Mouse (Mus musculus): ENCODE data around the gene Snn. TPM values are rescaled to one million over a fixed set of nuclear protein-coding genes. Genes with fewer than 3 reads are reported as not detected.

Gene Snn
- polyA plus RNA-seq, 1 experiment from 2014 or later = 59.5 TPM

- Histone ChIP-seq H3K27me3 (replicated peaks; ENCODE audit: low read depth, poor library complexity, severe bottlenecking) (no peaks in the 10 kb centered on the region), H3K4me3 (no peak overlapping the region), H3K4me1 (no peaks in the 10 kb centered on the region), H3K9me3 (no peaks in the 10 kb centered on the region), H3K36me3 (replicated peaks) (no peaks in the 10 kb centered on the region), H3K27ac (replicated peaks) (no peak overlapping the region)
- WGBS = 82% methylated on average over 7 of the region's 7 CpGs
- DNase-seq (ENCODE audit: low spot score) = no peak
Measured at GRCm38 (mm10) chr16:11028206-11028605, 32.5 kb upstream of the Snn start.

GRCm38 (mm10) chr16:11030844-11031243, 29.9 kb upstream of the Snn start:
- no peak for DNase-seq (ENCODE audit: low spot score)
- Histone ChIP-seq H3K4me3 (no peak overlapping the region), H3K9me3 (no peaks in the 10 kb centered on the region), H3K4me1 (peaks cover under 1% of the 10 kb centered on the region; the same call in 1 of the 2 replicates), H3K27me3 (replicated peaks; ENCODE audit: low read depth, poor library complexity, severe bottlenecking) (no peaks in the 10 kb centered on the region), H3K36me3 (replicated peaks) (no peaks in the 10 kb centered on the region), H3K27ac (replicated peaks) (no peak overlapping the region)
- WGBS = 82% methylated on average over 4 of the region's 4 CpGs

GRCm38 (mm10) chr16:11031320-11031719, 29.4 kb upstream of the Snn start:
- no peaks in the 10 kb centered on the region for H3K36me3 ChIP-seq (replicated peaks)
- H3K4me1 ChIP-seq = peaks cover 6% of the 10 kb centered on the region
- H3K4me3 ChIP-seq = no peak overlapping the region
- H3K9me3 ChIP-seq = no peaks in the 10 kb centered on the region
- H3K27me3 ChIP-seq (replicated peaks; ENCODE audit: low read depth, poor library complexity, severe bottlenecking) = peaks cover under 1% of the 10 kb centered on the region; the same call in 1 of the 2 replicates
- 67% methylated on average over 3 of the region's 3 CpGs for WGBS
- DNase-seq (ENCODE audit: low spot score) = no peak
- H3K27ac ChIP-seq (replicated peaks) = no peak overlapping the region

GRCm38 (mm10) chr16:11034193-11034803, 26.4 kb upstream of the Snn start:
- H3K4me1 ChIP-seq = peaks cover 7% of the 10 kb centered on the region
- H3K4me3 ChIP-seq = no peak overlapping the region
- DNase-seq (ENCODE audit: low spot score) = peak; percentile 87
- WGBS = 4% methylated on average over 4 of the region's 4 CpGs
- H3K36me3 ChIP-seq (replicated peaks) = no peaks in the 10 kb centered on the region
- peaks cover 10% of the 10 kb centered on the region for H3K27me3 ChIP-seq (replicated peaks; ENCODE audit: low read depth, poor library complexity, severe bottlenecking)
- H3K9me3 ChIP-seq = no peaks in the 10 kb centered on the region
- H3K27ac ChIP-seq (replicated peaks) = no peak overlapping the region

GRCm38 (mm10) chr16:11035273-11035672, 25.5 kb upstream of the Snn start:
- H3K36me3 ChIP-seq (replicated peaks) = no peaks in the 10 kb centered on the region
- WGBS = 83% methylated on average over 9 of the region's 9 CpGs
- H3K27me3 ChIP-seq (replicated peaks; ENCODE audit: low read depth, poor library complexity, severe bottlenecking) = peaks cover 10% of the 10 kb centered on the region
- H3K4me3 ChIP-seq = no peak overlapping the region
- no peak overlapping the region for H3K27ac ChIP-seq (replicated peaks)
- no peaks in the 10 kb centered on the region for H3K9me3 ChIP-seq
- no peak for DNase-seq (ENCODE audit: low spot score)
- H3K4me1 ChIP-seq = peaks cover 7% of the 10 kb centered on the region

- Histone ChIP-seq H3K4me3 (no peak overlapping the region), H3K27me3 (replicated peaks; ENCODE audit: low read depth, poor library complexity, severe bottlenecking) (peaks cover 10% of the 10 kb centered on the region), H3K27ac (replicated peaks) (no peak overlapping the region), H3K36me3 (replicated peaks) (no peaks in the 10 kb centered on the region), H3K9me3 (no peaks in the 10 kb centered on the region), H3K4me1 (peaks cover 7% of the 10 kb centered on the region)
- WGBS = 27% methylated on average over 15 of the region's 15 CpGs
- DNase-seq (ENCODE audit: low spot score) = peak; percentile 85
Measured at GRCm38 (mm10) chr16:11035790-11036431, 24.8 kb upstream of the Snn start.

GRCm38 (mm10) chr16:11040603-11041002, 20.1 kb upstream of the Snn start:
- Histone ChIP-seq H3K27ac (replicated peaks) (no peak overlapping the region), H3K36me3 (replicated peaks) (no peaks in the 10 kb centered on the region), H3K4me1 (peaks cover 11% of the 10 kb centered on the region), H3K9me3 (no peaks in the 10 kb centered on the region), H3K4me3 (no peak overlapping the region), H3K27me3 (replicated peaks; ENCODE audit: low read depth, poor library complexity, severe bottlenecking) (peaks cover 10% of the 10 kb centered on the region)
- no peak for DNase-seq (ENCODE audit: low spot score)
- 70% methylated on average over 2 of the region's 2 CpGs for WGBS

- DNase-seq (ENCODE audit: low spot score) = no peak
- H3K9me3 ChIP-seq = no peaks in the 10 kb centered on the region
- WGBS = 90% methylated on average over 5 of the region's 5 CpGs
- H3K27ac ChIP-seq (replicated peaks) = no peak overlapping the region
- H3K4me1 ChIP-seq = peaks cover 5% of the 10 kb centered on the region
- no peaks in the 10 kb centered on the region for H3K36me3 ChIP-seq (replicated peaks)
- H3K4me3 ChIP-seq = no peak overlapping the region
- no peaks in the 10 kb centered on the region for H3K27me3 ChIP-seq (replicated peaks; ENCODE audit: low read depth, poor library complexity, severe bottlenecking)
Measured at GRCm38 (mm10) chr16:11043239-11043638, 17.5 kb upstream of the Snn start.

GRCm38 (mm10) chr16:11046437-11046836, 14.3 kb upstream of the Snn start:
- Histone ChIP-seq H3K9me3 (no peaks in the 10 kb centered on the region), H3K4me3 (no peak overlapping the region), H3K4me1 (peaks cover 5% of the 10 kb centered on the region), H3K27me3 (replicated peaks; ENCODE audit: low read depth, poor library complexity, severe bottlenecking) (no peaks in the 10 kb centered on the region), H3K27ac (replicated peaks) (no peak overlapping the region), H3K36me3 (replicated peaks) (no peaks in the 10 kb centered on the region)
- no peak for DNase-seq (ENCODE audit: low spot score)
- WGBS = 89% methylated on average over 7 of the region's 7 CpGs

GRCm38 (mm10) chr16:11047130-11047529, 13.6 kb upstream of the Snn start:
- no peaks in the 10 kb centered on the region for H3K36me3 ChIP-seq (replicated peaks)
- no peak overlapping the region for H3K4me3 ChIP-seq
- H3K27me3 ChIP-seq (replicated peaks; ENCODE audit: low read depth, poor library complexity, severe bottlenecking) = no peaks in the 10 kb centered on the region
- no peak overlapping the region for H3K27ac ChIP-seq (replicated peaks)
- H3K9me3 ChIP-seq = no peaks in the 10 kb centered on the region
- WGBS = 90% methylated on average over 7 of the region's 7 CpGs
- DNase-seq (ENCODE audit: low spot score) = no peak
- H3K4me1 ChIP-seq = peaks cover 5% of the 10 kb centered on the region

- 88% methylated on average over 2 of the region's 2 CpGs for WGBS
- no peaks in the 10 kb centered on the region for H3K9me3 ChIP-seq
- peaks cover under 1% of the 10 kb centered on the region for H3K4me1 ChIP-seq
- H3K36me3 ChIP-seq (replicated peaks) = no peaks in the 10 kb centered on the region
- DNase-seq (ENCODE audit: low spot score) = no peak
- H3K4me3 ChIP-seq = no peak overlapping the region
- no peaks in the 10 kb centered on the region for H3K27me3 ChIP-seq (replicated peaks; ENCODE audit: low read depth, poor library complexity, severe bottlenecking)
- no peak overlapping the region for H3K27ac ChIP-seq (replicated peaks)
Measured at GRCm38 (mm10) chr16:11050226-11050625, 10.5 kb upstream of the Snn start.

- Histone ChIP-seq H3K4me1 (peaks cover 5% of the 10 kb centered on the region), H3K27me3 (replicated peaks; ENCODE audit: low read depth, poor library complexity, severe bottlenecking) (no peaks in the 10 kb centered on the region), H3K27ac (replicated peaks) (no peak overlapping the region), H3K4me3 (no peak overlapping the region), H3K36me3 (replicated peaks) (no peaks in the 10 kb centered on the region), H3K9me3 (no peaks in the 10 kb centered on the region)
- no peak for DNase-seq (ENCODE audit: low spot score)
- 86% methylated on average over 11 of the region's 11 CpGs for WGBS
Measured at GRCm38 (mm10) chr16:11051134-11051533, 9.6 kb upstream of the Snn start.

GRCm38 (mm10) chr16:11054409-11054808, 6.3 kb upstream of the Snn start:
- 72% methylated on average over 6 of the region's 6 CpGs for WGBS
- no peak overlapping the region for H3K4me3 ChIP-seq
- H3K4me1 ChIP-seq = peaks cover 7% of the 10 kb centered on the region
- no peaks in the 10 kb centered on the region for H3K27me3 ChIP-seq (replicated peaks; ENCODE audit: low read depth, poor library complexity, severe bottlenecking)
- no peaks in the 10 kb centered on the region for H3K9me3 ChIP-seq
- no peak for DNase-seq (ENCODE audit: low spot score)
- no peaks in the 10 kb centered on the region for H3K36me3 ChIP-seq (replicated peaks)
- H3K27ac ChIP-seq (replicated peaks) = no peak overlapping the region
